Mouse (Mus musculus) inflammation-experienced regulatory T-cells, adult 6 months (primary cell): ENCODE data around the gene Mecp2. TPM values are rescaled to one million over a fixed set of nuclear protein-coding genes. Genes with fewer than 3 reads are reported as not detected.
"Not testable (repeated sequence)": the region's sequence is repeated elsewhere in the genome, so short reads cannot be mapped to it uniquely, and the experiment has no call there.

Experiments
- ATAC-seq: one replicate; pipeline ENCODE4 v1.8.0; 2017
- polyA plus RNA-seq, 3 experiments: library from polyadenylated mRNA; unstranded; fragments of 100-300 nt; shearing (Covaris generic); gene quantifications; one replicate each; pipeline ENCODE4 v1.2.1; 2017

Gene Mecp2
- polyA plus RNA-seq, result 10 to 100 TPM; 11.5 to 22.5 (median 20.6) TPM

- not testable (repeated sequence) for ATAC-seq
Observed at GRCm38 (mm10) chrX:74135263-74135662, at the start of gene Mecp2. Gene Mecp2, minus strand, starts transcription at chrX:74135363.

GRCm38 (mm10) chrX:74176959-74177358 is 41.8 kb upstream of the Mecp2 start, which contains the start of gene Tktl1:
Gene Tktl1, plus strand, starts transcription at chrX:74177259.
- no peak for ATAC-seq

GRCm38 (mm10) chrX:74167738-74168137 is 32.6 kb upstream of the Mecp2 start, which contains the start of gene Tex28:
Gene Tex28, minus strand, starts transcription at chrX:74167838.
- ATAC-seq, result no peak

GRCm38 (mm10) chrX:74127164-74127563 is 8.0 kb downstream of the Mecp2 start, which contains the start of gene Opn1mw:
Gene Opn1mw, plus strand, starts transcription at chrX:74127464.
- ATAC-seq, result no peak

- no peak for ATAC-seq
Observed at GRCm38 (mm10) chrX:74124975-74125374, 10.2 kb downstream of the Mecp2 start.

GRCm38 (mm10) chrX:74115511-74115910 is 19.7 kb downstream of the Mecp2 start:
- ATAC-seq, result peak; percentile 87

GRCm38 (mm10) chrX:74114036-74114435 is 21.1 kb downstream of the Mecp2 start:
- no peak for ATAC-seq

GRCm38 (mm10) chrX:74108747-74109146 is 26.4 kb downstream of the Mecp2 start:
- ATAC-seq, result no peak

GRCm38 (mm10) chrX:74105916-74106315 is 29.2 kb downstream of the Mecp2 start:
- ATAC-seq, result no peak

GRCm38 (mm10) chrX:74103457-74104188 is 31.5 kb downstream of the Mecp2 start:
- no peak for ATAC-seq

- ATAC-seq, result no peak
Observed at GRCm38 (mm10) chrX:74095130-74095529, 40.0 kb downstream of the Mecp2 start.

GRCm38 (mm10) chrX:74085601-74086038 is 49.5 kb downstream of the Mecp2 start:
- peak; percentile 98 for ATAC-seq

GRCm38 (mm10) chrX:74084946-74085498 is 50.1 kb downstream of the Mecp2 start:
- ATAC-seq, result peak; percentile 39

- peak; percentile 2 for ATAC-seq
Observed at GRCm38 (mm10) chrX:74084276-74084837, 50.8 kb downstream of the Mecp2 start.

- no peak for ATAC-seq
Observed at GRCm38 (mm10) chrX:74070794-74071193, 64.4 kb downstream of the Mecp2 start.

- no peak for ATAC-seq
Observed at GRCm38 (mm10) chrX:74067891-74068290, 67.3 kb downstream of the Mecp2 start.

- ATAC-seq, result no peak
Observed at GRCm38 (mm10) chrX:74045107-74045506, 90.1 kb downstream of the Mecp2 start.

GRCm38 (mm10) chrX:74037702-74038375 is 97.3 kb downstream of the Mecp2 start:
- ATAC-seq, result no peak

GRCm38 (mm10) chrX:74030000-74030399 is 105.2 kb downstream of the Mecp2 start:
- no peak for ATAC-seq

- peak; percentile 84 for ATAC-seq
Observed at GRCm38 (mm10) chrX:74023188-74024049, 111.7 kb downstream of the Mecp2 start, which contains the start of gene Irak1. Gene Irak1, minus strand, starts transcription at chrX:74023918.

- ATAC-seq, result no peak
Observed at GRCm38 (mm10) chrX:74022795-74023187, 112.4 kb downstream of the Mecp2 start.

GRCm38 (mm10) chrX:74014597-74014996 is 120.6 kb downstream of the Mecp2 start:
- no peak for ATAC-seq
